Mouse (Mus musculus) embryonic facial prominence, embryonic 14.5 days (tissue): ENCODE measurements around the gene Tmem217. TPM values are rescaled to one million over a fixed set of nuclear protein-coding genes. Genes with fewer than 3 reads are reported as not detected.

Experiments
- ATAC-seq: fragments of 200-750 bp; cut with Nextera tagmentation; 2 replicates; pipeline ENCODE4 v1.8.0; 2017; ENCODE audit warnings: low read depth, moderate number of reproducible peaks, moderate TSS enrichment
- DNase-seq: peaks from one replicate; pipeline ENCODE4 v3.0.0-alpha.2; 2015; ENCODE audit warnings: low spot score
- H3K27ac ChIP-seq: fragments of 300-500 bp; sonication (generic); replicated peaks from 2 replicates; pipeline ENCODE4 v1.5.1; 2014; ENCODE audit warnings: low read depth, mild to moderate bottlenecking, low read length, moderate library complexity
- H3K27me3 ChIP-seq: fragments of 300-500 bp; sonication (generic); replicated peaks from 2 replicates; pipeline ENCODE4 v1.6.1; 2014; ENCODE audit warnings: low read length; ENCODE audit not compliant: control insufficient read depth, insufficient read depth
- H3K36me3 ChIP-seq: fragments of 300-500 bp; sonication (generic); 2 replicates; pipeline ENCODE4 v1.6.1; 2014; ENCODE audit warnings: low read length, mixed read lengths; ENCODE audit not compliant: control insufficient read depth, insufficient read depth
- H3K4me1 ChIP-seq: fragments of 300-500 bp; sonication (generic); 2 replicates; pipeline ENCODE4 v1.6.1; 2014; ENCODE audit warnings: antibody characterized with exemption, low read length; ENCODE audit not compliant: control insufficient read depth, insufficient read depth
- H3K4me2 ChIP-seq: fragments of 300-500 bp; sonication (generic); 2 replicates; pipeline ENCODE4 v1.6.1; 2014; ENCODE audit warnings: low read depth, mild to moderate bottlenecking, low read length, moderate library complexity, mixed read lengths
- H3K4me3 ChIP-seq: fragments of 300-500 bp; sonication (generic); 2 replicates; pipeline ENCODE4 v1.5.1; 2014; ENCODE audit warnings: low read depth, mild to moderate bottlenecking, low read length
- H3K9ac ChIP-seq: fragments of 300-500 bp; sonication (generic); 2 replicates; pipeline ENCODE4 v1.6.1; 2014; ENCODE audit warnings: low read depth, mild to moderate bottlenecking, low read length, moderate library complexity, mixed read lengths
- H3K9me3 ChIP-seq: fragments of 300-500 bp; sonication (generic); 2 replicates; pipeline ENCODE4 v1.6.1; 2016; ENCODE audit warnings: low read length; ENCODE audit not compliant: control insufficient read depth
- WGBS: fragments of 180-500 bp; shearing (Covaris S2); extraction: QIAGEN DNeasy Blood & Tissue Kit; methylation state at CpG from one replicate; pipeline ENCODE4 v1.1.7; 2014; 5-methylcytosine and 5-hydroxymethylcytosine counted together
- microRNA-seq: library from miRNA; unstranded; fragments of <30 nt; microRNA quantifications from one replicate; pipeline ENCODE4, GENCODE M21; 2016; ENCODE audit warnings: borderline number of aligned reads
- polyA plus RNA-seq: library from polyadenylated mRNA; unstranded; fragments of >200 nt; fragmentation: Nextera tagmentation; extraction: Ambion mirVana; gene quantifications from 2 replicates; pipeline ENCODE4 v1.2.1, GENCODE M21; 2014

The Tmem217 gene
- polyA plus RNA-seq, 1 experiment from 2014 or later, result 0.18 TPM

DNA sequence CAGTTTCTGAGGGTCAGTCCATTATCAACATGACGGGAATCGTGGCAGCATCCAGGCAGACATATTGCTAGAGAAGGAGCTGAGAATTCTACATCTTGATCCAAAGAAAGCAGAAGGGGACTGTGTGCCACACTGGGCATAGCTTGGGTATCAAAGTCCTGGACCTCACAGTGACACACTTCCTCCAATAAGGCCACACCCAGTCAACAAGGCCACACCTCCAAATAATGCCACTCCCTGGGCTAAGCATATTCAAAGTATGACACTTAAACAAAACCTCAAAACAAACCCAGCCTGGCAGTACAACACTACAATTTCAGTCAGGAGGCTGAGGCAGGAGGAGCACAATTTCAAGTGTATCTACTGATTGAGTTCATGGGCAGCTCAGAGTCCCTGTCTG lies 68.9 kb downstream of the Tmem217 start:
- Histone ChIP-seq H3K27ac (no peak overlapping the region), H3K4me3 (no peak overlapping the region), H3K9ac (no peak overlapping the region), H3K9me3 (no peaks in the 10 kb centered on the region), H3K4me1 (no peaks in the 10 kb centered on the region), H3K4me2 (no peak overlapping the region), H3K36me3 (no peaks in the 10 kb centered on the region), H3K27me3 (no peaks in the 10 kb centered on the region)
- WGBS, result 100% methylated on average over 2 of the region's 2 CpGs
- ATAC-seq (no peak), DNase-seq (no peak)

DNA sequence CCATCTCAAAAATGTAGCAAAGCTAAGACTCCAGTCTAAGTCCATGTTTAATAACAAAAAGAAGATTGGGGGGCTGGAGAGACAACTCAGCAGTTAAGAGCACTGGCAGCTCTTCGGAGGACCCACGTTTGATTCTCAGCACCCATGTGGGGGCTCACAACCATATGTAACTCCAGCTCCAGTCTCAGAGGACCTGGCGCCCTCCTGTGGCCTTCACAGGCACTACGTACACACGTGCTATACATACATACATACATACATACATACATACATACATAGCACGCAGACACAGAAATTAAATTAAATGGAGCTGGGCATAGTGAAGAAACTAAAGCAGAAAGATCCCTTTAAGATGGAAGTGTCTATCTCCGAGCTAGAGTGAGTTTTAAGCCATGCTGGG lies 69.6 kb downstream of the Tmem217 start:
- no peaks in the 10 kb centered on the region for H3K36me3 ChIP-seq
- H3K9ac ChIP-seq, result no peak overlapping the region
- ATAC-seq, result no peak
- H3K4me3 ChIP-seq, result no peak overlapping the region
- H3K4me1 ChIP-seq, result no peaks in the 10 kb centered on the region
- no peaks in the 10 kb centered on the region for H3K9me3 ChIP-seq
- no peaks in the 10 kb centered on the region for H3K27me3 ChIP-seq
- H3K4me2 ChIP-seq, result no peak overlapping the region
- 91% methylated on average over 7 of the region's 7 CpGs for WGBS
- no peak overlapping the region for H3K27ac ChIP-seq
- no peak for DNase-seq

- no peak overlapping the region for H3K4me3 ChIP-seq
- no peaks in the 10 kb centered on the region for H3K36me3 ChIP-seq
- H3K9ac ChIP-seq, result no peak overlapping the region
- ATAC-seq (no peak), DNase-seq (no peak)
- no peak overlapping the region for H3K4me2 ChIP-seq
- H3K9me3 ChIP-seq, result no peaks in the 10 kb centered on the region
- H3K27me3 ChIP-seq, result no peaks in the 10 kb centered on the region
- 86% methylated on average over 2 of the region's 2 CpGs for WGBS
- no peak overlapping the region for H3K27ac ChIP-seq
- no peaks in the 10 kb centered on the region for H3K4me1 ChIP-seq
These were observed 71.9 kb downstream of the Tmem217 start for GRCm38 (mm10) chr17:29480256-29480655.

DNA sequence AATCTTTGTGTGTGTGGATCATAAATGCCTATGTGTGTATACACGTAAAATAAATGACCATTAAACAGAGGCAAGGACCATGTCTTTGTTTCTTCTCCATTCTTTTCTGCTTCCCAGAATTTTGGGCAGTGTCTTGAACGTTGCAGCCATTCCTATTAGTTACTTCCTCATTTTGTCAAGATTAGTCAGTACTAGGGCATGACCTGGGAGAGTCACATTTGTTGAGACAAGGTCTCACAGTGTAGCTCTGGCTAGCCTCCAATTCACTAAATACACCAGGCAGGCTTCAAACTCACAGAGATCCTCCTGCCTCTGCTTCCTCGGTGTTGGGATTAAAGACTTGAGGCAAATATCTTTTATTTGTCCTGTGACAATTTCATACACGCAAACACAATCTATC lies 73.9 kb downstream of the Tmem217 start:
- no peak overlapping the region for H3K4me3 ChIP-seq
- DNase-seq (no peak), ATAC-seq (no peak)
- H3K27ac ChIP-seq, result no peak overlapping the region
- H3K36me3 ChIP-seq, result no peaks in the 10 kb centered on the region
- H3K9me3 ChIP-seq, result no peaks in the 10 kb centered on the region
- H3K4me1 ChIP-seq, result no peaks in the 10 kb centered on the region
- H3K9ac ChIP-seq, result no peak overlapping the region
- H3K27me3 ChIP-seq, result no peaks in the 10 kb centered on the region
- H3K4me2 ChIP-seq, result no peak overlapping the region
- WGBS, result 91% methylated on average over 4 of the region's 4 CpGs

- Histone ChIP-seq H3K36me3 (no peaks in the 10 kb centered on the region), H3K27ac (no peak overlapping the region), H3K9ac (no peak overlapping the region), H3K4me3 (no peak overlapping the region), H3K4me1 (no peaks in the 10 kb centered on the region), H3K4me2 (no peak overlapping the region), H3K9me3 (no peaks in the 10 kb centered on the region), H3K27me3 (no peaks in the 10 kb centered on the region)
- WGBS, result 88% methylated on average over 10 of the region's 10 CpGs
- DNase-seq (no peak), ATAC-seq (no peak)
These were observed 74.8 kb downstream of the Tmem217 start for GRCm38 (mm10) chr17:29477357-29477756.

DNA sequence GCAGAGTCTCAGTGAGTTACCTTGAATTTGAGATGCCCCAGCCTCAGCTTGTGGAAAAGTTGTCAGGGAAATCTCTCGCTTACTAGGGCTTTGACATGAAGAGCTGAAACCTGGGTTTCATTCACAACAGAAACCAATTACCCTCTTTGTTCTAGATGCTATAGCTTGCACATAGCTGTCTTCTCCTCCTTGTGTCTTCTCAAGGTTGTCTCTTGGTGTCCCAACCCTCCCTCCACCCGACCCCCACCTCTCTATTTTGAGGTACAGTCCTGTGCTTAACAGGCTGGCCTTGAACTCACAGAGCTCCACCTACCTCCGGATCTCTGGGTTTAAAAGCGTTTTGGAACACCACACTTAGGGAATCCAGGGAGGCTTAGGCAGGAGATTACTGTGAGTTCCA lies 75.7 kb downstream of the Tmem217 start:
- no peaks in the 10 kb centered on the region for H3K4me1 ChIP-seq
- no peaks in the 10 kb centered on the region for H3K36me3 ChIP-seq
- no peaks in the 10 kb centered on the region for H3K27me3 ChIP-seq
- no peak overlapping the region for H3K9ac ChIP-seq
- no peak for ATAC-seq
- no peak overlapping the region for H3K27ac ChIP-seq
- DNase-seq, result no peak
- no peaks in the 10 kb centered on the region for H3K9me3 ChIP-seq
- 73% methylated on average over 4 of the region's 4 CpGs for WGBS
- no peak overlapping the region for H3K4me2 ChIP-seq
- no peak overlapping the region for H3K4me3 ChIP-seq

Small RNAs within 50 kb of the gene (microRNA-seq; reads per million reads assigned to microRNA genes)
- gene Mir7667, result not detected

Other genes starting within 250 kb of the Tmem217 start
- 1.8 and 3.0 TPM in 2 replicates for gene Pi16, start 234.7 kb downstream of the Tmem217 start, polyA plus RNA-seq
- 396 and 441 TPM in 2 replicates for gene Mtch1, start 204.5 kb downstream of the Tmem217 start, polyA plus RNA-seq
- 10.5 and 12.7 TPM in 2 replicates for gene Fgd2, start 191.5 kb downstream of the Tmem217 start, polyA plus RNA-seq
- 10.7 and 13.6 TPM in 2 replicates for gene Pim1, start 61.6 kb downstream of the Tmem217 start, polyA plus RNA-seq
- gene Gm17657, start 2.7 kb downstream of the Tmem217 start, polyA plus RNA-seq, result not detected in 2 replicates
- gene Tbc1d22b, start 2.6 kb downstream of the Tmem217 start, polyA plus RNA-seq, result 12.3 and 12.6 TPM in 2 replicates
- gene Rnf8, start 62.4 kb upstream of the Tmem217 start, polyA plus RNA-seq, result 66.0 and 68.1 TPM in 2 replicates
- 2.2 and 2.6 TPM in 2 replicates for gene Gm28043, start 62.5 kb upstream of the Tmem217 start, polyA plus RNA-seq
- 88.9 and 115 TPM in 2 replicates for gene Cmtr1, start 108.2 kb upstream of the Tmem217 start, polyA plus RNA-seq
- gene Ccdc167, start 164.7 kb upstream of the Tmem217 start, polyA plus RNA-seq, result 14.9 and 15.2 TPM in 2 replicates